Mouse (Mus musculus) liver, embryonic 14.5 days (tissue): ENCODE results near the gene 4930404N11Rik.

Experiments used
- CTCF ChIP-seq: IDR thresholded peaks from 2 replicates; pipeline ENCODE4 v1.5.1; 2016; ENCODE audit warnings: antibody characterized with exemption, low read depth, control low read depth
- EP300 ChIP-seq: IDR thresholded peaks from 2 replicates; pipeline ENCODE4 v1.6.1; 2016; ENCODE audit warnings: antibody characterized with exemption, low read depth

- TF ChIP-seq EP300 (no peak), CTCF (no peak)
Observed at GRCm38 (mm10) chr10:81327959-81328358, 37.7 kb downstream of the 4930404N11Rik start.
